Mouse (Mus musculus) v-Abl transformed pro-B cells (cell line): ENCODE data around the gene Efcab2.

ENCODE experiments used
- in situ Hi-C, 2 experiments: fragments of 400-800 bp; cut with MboI; formaldehyde crosslinking; loops; one replicate each; pipeline ENCODE4 v1.15.1; 2025; ENCODE audit not compliant: unreplicated experiment in 2 of 2

Efcab2 gene

DNA sequence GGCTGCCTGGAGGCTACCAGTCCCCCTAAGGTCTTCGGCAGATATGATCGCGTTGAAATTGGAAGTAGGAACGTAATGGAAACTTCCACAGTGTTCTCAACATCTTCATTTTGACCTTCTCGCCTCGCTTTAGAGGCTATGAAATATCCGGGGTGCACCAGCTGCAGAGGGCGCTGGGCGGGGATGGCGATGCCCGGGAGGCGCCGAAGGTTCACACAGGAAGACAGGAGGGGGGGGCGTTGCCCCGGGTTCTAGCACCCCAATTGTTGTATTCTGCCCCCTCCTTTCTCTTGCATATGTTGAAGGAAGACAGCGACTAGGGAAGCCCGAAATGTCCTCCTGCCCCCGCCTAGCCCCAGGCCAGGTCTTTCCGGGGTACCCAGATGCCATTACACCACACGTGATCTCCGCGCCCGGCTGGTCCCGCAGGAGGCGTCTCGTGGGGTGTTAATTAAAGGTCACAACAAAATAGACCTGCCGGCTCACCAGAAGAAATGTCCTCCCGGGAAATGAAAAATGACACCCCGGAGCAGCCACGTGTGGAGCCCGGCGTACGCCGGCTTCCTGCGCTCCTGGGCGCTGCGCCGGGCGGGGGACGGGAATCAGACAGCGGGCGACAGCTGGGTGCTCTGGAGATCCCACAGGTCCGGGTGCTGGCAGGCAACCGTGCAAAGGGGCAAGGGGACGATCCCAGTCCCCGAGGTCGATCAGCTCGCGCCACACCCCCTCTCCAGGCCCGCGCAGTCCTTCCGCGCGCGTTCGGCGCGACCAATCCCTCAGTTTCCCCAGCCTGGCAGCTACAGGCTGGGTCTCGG is 121.9 kb downstream of the Efcab2 start:
- in situ Hi-C loops, result loop anchor here (5.0 to 10.0 kb wide), 2 partner anchors 617 to 950 kb away; no protein-coding TSS in a partner anchor

DNA sequence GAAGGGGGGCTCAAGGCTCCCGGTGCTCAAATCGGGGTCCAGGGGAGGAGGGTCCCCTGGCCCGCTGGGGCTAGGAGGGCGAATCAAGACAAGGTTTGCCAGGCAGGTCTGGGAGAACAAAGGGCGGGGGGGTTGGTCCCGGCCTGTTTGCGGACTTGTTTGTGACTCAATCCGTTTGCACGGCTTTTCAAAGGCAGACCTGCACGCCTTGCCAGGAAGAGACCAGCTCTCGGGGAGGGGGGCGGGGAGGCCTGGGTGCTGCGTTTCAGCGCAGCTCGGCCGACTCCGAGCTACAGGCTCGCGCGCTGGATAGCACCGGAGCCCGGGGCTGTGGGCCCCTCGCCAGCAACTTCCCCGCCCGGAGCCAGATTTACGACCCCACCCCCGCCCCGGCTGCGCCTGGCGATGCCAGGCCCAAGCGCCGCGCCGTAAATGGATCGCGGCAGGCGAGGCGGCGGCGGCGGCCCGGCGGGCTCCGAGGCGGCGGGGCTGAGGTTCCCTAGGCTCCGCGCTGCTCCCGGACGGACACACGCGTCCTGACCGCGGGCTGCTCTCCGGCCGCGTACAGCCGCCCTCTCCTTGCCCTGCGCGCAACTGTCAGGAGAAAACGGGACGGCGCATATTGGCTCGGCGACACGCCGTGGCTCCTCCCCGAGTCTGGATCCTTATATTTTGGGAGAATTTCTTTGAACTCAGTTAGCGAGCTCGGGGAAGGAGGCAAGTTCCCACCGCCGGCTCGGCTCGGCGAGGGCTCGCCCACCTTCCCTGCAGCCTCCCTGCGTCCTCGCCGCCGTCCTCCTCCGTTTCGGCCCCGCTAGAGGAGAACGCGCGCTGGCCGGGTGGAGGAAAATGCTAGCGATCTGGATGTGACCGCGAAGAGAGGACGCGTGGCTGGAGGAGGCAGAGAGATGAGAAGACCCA is 122.8 kb downstream of the Efcab2 start, which contains the start of gene Kif26b:
Kif26b (plus strand) TSS at position 695 of the 921 bp plus-strand sequence.
- in situ Hi-C loops, result loop anchor here (5.0 to 10.0 kb wide), 2 partner anchors 616 to 949 kb away; no protein-coding TSS in a partner anchor

DNA sequence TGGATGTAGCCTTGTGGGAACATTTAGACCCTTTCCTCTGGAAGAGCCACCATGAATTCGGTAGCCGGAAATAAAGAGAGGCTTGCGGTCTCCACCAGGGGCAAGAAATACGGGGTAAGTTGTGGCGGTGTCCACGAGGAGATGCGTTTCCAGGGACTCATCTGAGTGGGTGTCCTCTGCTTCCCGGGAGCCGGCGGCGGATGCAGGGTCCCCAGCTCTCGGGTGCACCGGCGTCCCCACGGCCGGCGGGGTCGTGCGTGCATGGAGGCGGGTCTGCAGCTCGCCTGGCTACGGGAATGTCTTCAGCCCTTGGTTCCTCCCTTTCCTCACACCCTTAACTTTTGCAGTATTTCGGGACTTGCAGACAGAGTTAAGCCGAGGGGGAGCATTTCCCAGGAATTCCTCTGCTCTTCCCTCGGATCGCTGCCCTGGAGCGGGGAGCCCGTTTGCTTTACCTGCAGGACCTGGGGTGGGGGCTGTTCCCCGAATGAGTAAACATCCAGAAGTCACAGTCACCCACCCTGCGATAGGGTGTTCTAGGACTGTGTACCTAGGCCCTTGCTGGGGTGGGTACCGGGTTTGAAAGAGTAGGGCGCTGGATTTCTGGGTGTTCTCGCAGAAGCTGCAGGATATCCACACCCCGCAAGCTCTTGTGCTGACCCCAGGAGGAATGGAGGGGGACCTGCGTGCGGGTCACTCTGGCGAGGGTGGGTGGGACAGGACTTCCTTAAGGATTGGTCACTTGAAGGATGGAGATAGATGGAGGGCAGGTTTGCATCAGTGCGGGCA is 123.8 kb downstream of the Efcab2 start:
- in situ Hi-C loops, result loop anchor here (5.0 to 10.0 kb wide), 2 partner anchors 615 to 948 kb away; no protein-coding TSS in a partner anchor

DNA sequence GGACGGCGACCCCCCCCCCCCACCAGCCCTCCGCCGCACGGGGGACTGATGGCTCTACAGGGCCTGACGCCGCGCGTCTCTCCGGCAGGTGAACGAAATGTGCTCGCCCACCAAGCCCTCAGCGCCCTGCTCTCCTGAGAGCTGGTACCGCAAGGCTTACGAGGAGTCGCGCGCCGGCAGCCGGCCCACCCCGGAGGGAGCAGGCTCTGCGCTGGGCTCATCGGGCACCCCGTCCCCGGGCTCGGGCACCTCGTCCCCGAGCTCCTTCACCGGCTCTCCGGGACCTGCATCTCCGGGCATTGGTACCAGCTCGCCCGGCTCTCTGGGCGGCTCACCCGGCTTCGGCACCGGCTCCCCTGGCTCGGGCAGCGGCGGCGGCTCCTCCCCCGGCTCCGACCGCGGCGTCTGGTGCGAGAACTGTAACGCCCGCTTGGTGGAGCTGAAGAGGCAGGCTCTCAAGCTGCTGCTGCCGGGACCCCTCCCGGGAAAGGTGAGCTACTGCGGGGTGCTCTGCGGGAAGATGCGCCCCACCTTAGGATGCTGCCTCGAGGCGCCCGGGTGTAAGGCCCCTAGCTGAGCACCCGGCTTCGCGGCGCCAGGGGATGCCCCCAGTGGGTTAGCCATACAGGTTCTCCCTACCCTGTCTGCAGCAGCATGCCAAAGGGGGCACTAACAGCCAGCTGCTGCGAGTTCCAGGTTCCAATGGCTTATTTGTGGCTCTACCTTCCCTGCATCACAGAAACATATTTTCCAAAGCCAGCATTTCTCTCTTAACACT is 124.6 kb downstream of the Efcab2 start:
- in situ Hi-C loops, result no loop called here
